In genomic region chr11:121160636-121161346, GRCm38 (mm10) we compare ENCODE assay signal across 30 mouse cellular contexts. TPM values are rescaled to one million over a fixed set of nuclear protein-coding genes. Genes with fewer than 3 reads are reported as not detected.
DNase-seq lines count a peak whose midpoint lies in the region; ATAC-seq lines count a peak whose summit lies in the region.
"Had no signal": no experiment of that assay in that cellular context is flagged by ENCODE, and none has a peak within 500 bp of the region (broad histone marks: within the 10 kb centered on the region; RNA-seq: fewer than 3 reads in every experiment).

No protein-coding gene starts in this region.

- intact Hi-C loops in gastrocnemius, postnatal 36 days (cut with DNase I): no loop called here

- WGBS in kidney, embryonic 14.5 days: 75% methylated on average over 26 of the region's 26 CpGs

- H3K27ac ChIP-seq in kidney, embryonic 14.5 days (ENCODE audit: low read depth, low read length): no peak overlapping the region
- H3K27ac ChIP-seq: forebrain, embryonic 12.5 days; heart, embryonic 15.5 days; hindbrain, embryonic 15.5 days; liver, embryonic 13.5 days; midbrain, embryonic 13.5 days; neural tube, embryonic 12.5 days had no signal

- no peak overlapping the region for H3K4me2 ChIP-seq in kidney, embryonic 14.5 days (replicated peaks; ENCODE audit: low read depth, low read length)
- H3K4me2 ChIP-seq: forebrain, embryonic 12.5 days; heart, embryonic 15.5 days; hindbrain, embryonic 15.5 days; liver, embryonic 13.5 days; midbrain, embryonic 13.5 days; neural tube, embryonic 12.5 days had no signal

- peak; percentile 58 for ATAC-seq in kidney, embryonic 14.5 days (ENCODE audit: low FRiP score, low TSS enrichment)
- peak; percentile 58; the same call in 1 of the 2 replicates for ATAC-seq in erythroblast, adult 5-6 weeks (replicated peaks; ENCODE audit: low FRiP score, poor library complexity, severe bottlenecking)
- ATAC-seq: midbrain, embryonic 13.5 days had no signal

- no peak overlapping the region for H3K4me3 ChIP-seq in kidney, embryonic 14.5 days (ENCODE audit: low read length)
- H3K4me3 ChIP-seq: forebrain, embryonic 12.5 days; heart, embryonic 15.5 days; hindbrain, embryonic 15.5 days; liver, embryonic 13.5 days; midbrain, embryonic 13.5 days; neural tube, embryonic 12.5 days had no signal

- no peaks in the 10 kb centered on the region for H3K36me3 ChIP-seq in kidney, embryonic 14.5 days (ENCODE audit: control insufficient read depth, insufficient read depth, low read length)
- H3K36me3 ChIP-seq: forebrain, embryonic 12.5 days; heart, embryonic 15.5 days; hindbrain, embryonic 15.5 days; liver, embryonic 13.5 days; midbrain, embryonic 13.5 days; neural tube, embryonic 12.5 days had no signal

- DNase-seq in cerebellum, adult 8-10 months: peak; percentile 5
- DNase-seq in cerebellum, adult 11-12 months: no peak
- DNase-seq in kidney, adult 8-10 months: no peak
- DNase-seq in gastrocnemius, postnatal 36 days: peak; percentile 63 to 64
- no peak for DNase-seq in natural killer cell, adult 2 months (ENCODE audit: low spot score in 2 of 2)
- no peak for DNase-seq in B cell, adult 2 months
- DNase-seq: adrenal gland, postnatal 36 days; heart, postnatal 36 days; kidney, postnatal 10 days; layer of hippocampus, postnatal 36 days; liver, embryonic 13.5 days; lung, adult 2 months; right cerebral cortex, postnatal 14 days; spleen, adult 18-20 months had no signal

- peaks cover 11% of the 10 kb centered on the region; the same call in 1 of the 2 replicates for H3K4me1 ChIP-seq in kidney, embryonic 14.5 days (ENCODE audit: control insufficient read depth, insufficient read depth, low read length)

- peaks cover 19% of the 10 kb centered on the region for H3K27me3 ChIP-seq in kidney, embryonic 14.5 days (ENCODE audit: control insufficient read depth, insufficient read depth, low read length)

- H3K9ac ChIP-seq in kidney, embryonic 14.5 days (ENCODE audit: low read depth, low read length): no peak overlapping the region
- H3K9ac ChIP-seq: forebrain, embryonic 12.5 days; heart, embryonic 15.5 days; hindbrain, embryonic 15.5 days; liver, embryonic 13.5 days; midbrain, embryonic 13.5 days; neural tube, embryonic 12.5 days had no signal

- H3K9me3 ChIP-seq in kidney, embryonic 14.5 days (ENCODE audit: control insufficient read depth, low read length): no peaks in the 10 kb centered on the region
- H3K9me3 ChIP-seq: forebrain, embryonic 12.5 days; heart, embryonic 15.5 days; hindbrain, embryonic 15.5 days; liver, embryonic 13.5 days; megakaryocyte, embryonic 14.5 days; midbrain, embryonic 13.5 days; neural tube, embryonic 12.5 days had no signal

RNA-seq across cellular contexts. Expression of gene Uts2r, which starts 0.7 kb away (rescaled TPM):
- polyA plus RNA-seq in kidney, embryonic 14.5 days (2014; fragmentation: Nextera tagmentation; extraction: Ambion mirVana): not detected in 2 replicates
- total RNA-seq in erythroblast, adult 5-6 weeks (2015; ENCODE audit: low replicate concordance): not detected in 2 replicates
- not detected in 2 replicates for total RNA-seq in erythroblast, adult 5-6 weeks (2017; ENCODE audit: low replicate concordance)
- 1 to 10 TPM; 1.4 to 1.5 TPM for total RNA-seq in gastrocnemius, postnatal 36 days (2021)
- total RNA-seq: adrenal gland, adult 18-20 months; adrenal gland, postnatal 36 days; left cerebral cortex, postnatal 14 days; monocyte, adult 5-6 weeks had no signal
- polyA plus RNA-seq: embryonic facial prominence, embryonic 11.5 days; forebrain, embryonic 12.5 days; heart, embryonic 15.5 days; intestine, embryonic 14.5 days; liver, embryonic 13.5 days had no signal

RNA-seq across cellular contexts. Expression of gene Tex19.1, which starts 14.8 kb away (rescaled TPM):
- not detected in 2 replicates for polyA plus RNA-seq in kidney, embryonic 14.5 days (2014; fragmentation: Nextera tagmentation; extraction: Ambion mirVana)
- total RNA-seq in erythroblast, adult 5-6 weeks (2015; ENCODE audit: low replicate concordance): not detected in 2 replicates
- total RNA-seq in erythroblast, adult 5-6 weeks (2017; ENCODE audit: low replicate concordance): not detected in 2 replicates
- total RNA-seq in gastrocnemius, postnatal 36 days (2021): not detected
- total RNA-seq: adrenal gland, adult 18-20 months; adrenal gland, postnatal 36 days; heart, postnatal 36 days; layer of hippocampus, adult 18-20 months; layer of hippocampus, postnatal 36 days; left cerebral cortex, postnatal 14 days; monocyte, adult 5-6 weeks had no signal
- polyA plus RNA-seq: cortical plate, adult 2 months; embryonic facial prominence, embryonic 11.5 days; forebrain, embryonic 12.5 days; heart, embryonic 15.5 days; hindbrain, embryonic 15.5 days; intestine, embryonic 14.5 days; lung, adult 2 months; midbrain, embryonic 13.5 days; neural tube, embryonic 12.5 days; thymus, postnatal 0 days had no signal

RNA-seq across cellular contexts. Expression of gene Tex19.2, which starts 42.3 kb away (rescaled TPM):
- not detected in 2 replicates for polyA plus RNA-seq in kidney, embryonic 14.5 days (2014; fragmentation: Nextera tagmentation; extraction: Ambion mirVana)
- total RNA-seq in erythroblast, adult 5-6 weeks (2015; ENCODE audit: low replicate concordance): not detected in 2 replicates
- total RNA-seq in erythroblast, adult 5-6 weeks (2017; ENCODE audit: low replicate concordance): not detected in 2 replicates
- not detected for total RNA-seq in gastrocnemius, postnatal 36 days (2021)
- total RNA-seq: adrenal gland, adult 18-20 months; adrenal gland, postnatal 36 days; heart, postnatal 36 days; layer of hippocampus, adult 18-20 months; layer of hippocampus, postnatal 36 days; left cerebral cortex, postnatal 14 days; monocyte, adult 5-6 weeks had no signal
- polyA plus RNA-seq: cortical plate, adult 2 months; embryonic facial prominence, embryonic 11.5 days; forebrain, embryonic 12.5 days; heart, embryonic 15.5 days; hindbrain, embryonic 15.5 days; intestine, embryonic 14.5 days; lung, adult 2 months; midbrain, embryonic 13.5 days; neural tube, embryonic 12.5 days had no signal

RNA-seq across cellular contexts. Expression of gene Hexdc, which starts 43.4 kb away (rescaled TPM):
- polyA plus RNA-seq in kidney, embryonic 14.5 days (2014; fragmentation: Nextera tagmentation; extraction: Ambion mirVana): 10.1 and 10.3 TPM in 2 replicates
- 0.84 and 6.9 TPM in 2 replicates for total RNA-seq in erythroblast, adult 5-6 weeks (2015; ENCODE audit: low replicate concordance)
- total RNA-seq in erythroblast, adult 5-6 weeks (2017; ENCODE audit: low replicate concordance): 0.51 and 3.9 TPM in 2 replicates
- 1 to 10 TPM; 6.8 to 7.5 TPM for total RNA-seq in gastrocnemius, postnatal 36 days (2021)

RNA-seq across cellular contexts. Expression of gene Ogfod3, which starts 43.7 kb away (rescaled TPM):
- polyA plus RNA-seq in kidney, embryonic 14.5 days (2014; fragmentation: Nextera tagmentation; extraction: Ambion mirVana): 28.5 and 31.3 TPM in 2 replicates
- 0.77 and 1.0 TPM in 2 replicates for total RNA-seq in erythroblast, adult 5-6 weeks (2015; ENCODE audit: low replicate concordance)
- total RNA-seq in erythroblast, adult 5-6 weeks (2017; ENCODE audit: low replicate concordance): 2.6 TPM in 2 replicates
- 10 to 100 TPM; 11.0 to 12.0 TPM for total RNA-seq in gastrocnemius, postnatal 36 days (2021)

Comparison
In these comparisons a context has a peak if more than half of its experiments do, and no peak if none do; other contexts are left out.
1. DNase-seq: peak in cerebellum, adult 8-10 months (single experiment) and gastrocnemius, postnatal 36 days (2 of 2); none in cerebellum, adult 11-12 months (single experiment), kidney, adult 8-10 months (0 of 2), natural killer cell, adult 2 months (0 of 2) and B cell, adult 2 months (0 of 2).